Mouse (Mus musculus) kidney, embryonic 14.5 days (tissue): Measurements from ENCODE around the gene 4930426L09Rik. TPM values are rescaled to one million over a fixed set of nuclear protein-coding genes. Genes with fewer than 3 reads are reported as not detected.
"Not testable (repeated sequence)": the region's sequence is repeated elsewhere in the genome, so short reads cannot be mapped to it uniquely, and the experiment has no call there.

Experiments used
- ATAC-seq: fragments of 200-750 bp; cut with Nextera tagmentation; 2 replicates; pipeline ENCODE4 v1.8.0; 2017; ENCODE audit warnings: moderate number of reproducible peaks, mild to moderate bottlenecking, moderate TSS enrichment, moderate library complexity; ENCODE audit not compliant: low FRiP score, low TSS enrichment
- H3K27ac ChIP-seq: fragments of 300-500 bp; sonication (generic); 2 replicates; pipeline ENCODE4 v1.5.1; 2014; ENCODE audit warnings: low read depth, mild to moderate bottlenecking, low read length, moderate library complexity, mixed read lengths
- H3K27me3 ChIP-seq: fragments of 300-500 bp; sonication (generic); 2 replicates; pipeline ENCODE4 v1.6.1; 2014; ENCODE audit warnings: mild to moderate bottlenecking, low read length; ENCODE audit not compliant: control insufficient read depth, insufficient read depth
- H3K36me3 ChIP-seq: fragments of 300-500 bp; sonication (generic); 2 replicates; pipeline ENCODE4 v1.6.1; 2014; ENCODE audit warnings: low read length, mixed read lengths; ENCODE audit not compliant: control insufficient read depth, insufficient read depth
- H3K4me1 ChIP-seq: fragments of 300-500 bp; sonication (generic); 2 replicates; pipeline ENCODE4 v1.6.1; 2014; ENCODE audit warnings: low read length, mixed read lengths; ENCODE audit not compliant: control insufficient read depth, insufficient read depth
- H3K4me2 ChIP-seq: fragments of 300-500 bp; sonication (generic); replicated peaks from 2 replicates; pipeline ENCODE4 v1.6.1; 2014; ENCODE audit warnings: low read depth, mild to moderate bottlenecking, low read length
- H3K4me3 ChIP-seq: fragments of 300-500 bp; sonication (generic); 2 replicates; pipeline ENCODE4 v1.5.1; 2014; ENCODE audit warnings: mild to moderate bottlenecking, low read length
- H3K9ac ChIP-seq: fragments of 300-500 bp; sonication (generic); 2 replicates; pipeline ENCODE4 v1.6.1; 2014; ENCODE audit warnings: low read depth, mild to moderate bottlenecking, low read length, moderate library complexity
- H3K9me3 ChIP-seq: fragments of 300-500 bp; sonication (generic); 2 replicates; pipeline ENCODE4 v1.6.1; 2016; ENCODE audit warnings: low read length; ENCODE audit not compliant: control insufficient read depth
- WGBS: fragments of 180-500 bp; shearing (Covaris S2); extraction: QIAGEN DNeasy Blood & Tissue Kit; methylation state at CpG from one replicate; pipeline ENCODE4 v1.1.7; 2014; 5-methylcytosine and 5-hydroxymethylcytosine counted together
- polyA plus RNA-seq: library from polyadenylated mRNA; unstranded; fragments of >200 nt; fragmentation: Nextera tagmentation; extraction: Ambion mirVana; gene quantifications from 2 replicates; pipeline ENCODE4 v1.2.1, GENCODE M21; 2014

Gene 4930426L09Rik
- polyA plus RNA-seq, 1 experiment from 2014 or later, result 0.47 TPM

GRCm38 (mm10) chr2:18996451-18997211 is 1.5 kb upstream of the 4930426L09Rik start:
- H3K27me3 ChIP-seq, result no peaks in the 10 kb centered on the region
- H3K9ac ChIP-seq, result peak overlapping the region; percentile 69
- H3K27ac ChIP-seq, result no peak overlapping the region
- peak overlapping the region; percentile 90 for H3K4me2 ChIP-seq
- peaks cover 16% of the 10 kb centered on the region; the same call in 1 of the 2 replicates for H3K4me1 ChIP-seq
- ATAC-seq, result no peak
- H3K9me3 ChIP-seq, result no peaks in the 10 kb centered on the region
- peak overlapping the region; percentile 83 for H3K4me3 ChIP-seq
- H3K36me3 ChIP-seq, result no peaks in the 10 kb centered on the region
- under 1% methylated on average over 25 of the region's 25 CpGs for WGBS

DNA sequence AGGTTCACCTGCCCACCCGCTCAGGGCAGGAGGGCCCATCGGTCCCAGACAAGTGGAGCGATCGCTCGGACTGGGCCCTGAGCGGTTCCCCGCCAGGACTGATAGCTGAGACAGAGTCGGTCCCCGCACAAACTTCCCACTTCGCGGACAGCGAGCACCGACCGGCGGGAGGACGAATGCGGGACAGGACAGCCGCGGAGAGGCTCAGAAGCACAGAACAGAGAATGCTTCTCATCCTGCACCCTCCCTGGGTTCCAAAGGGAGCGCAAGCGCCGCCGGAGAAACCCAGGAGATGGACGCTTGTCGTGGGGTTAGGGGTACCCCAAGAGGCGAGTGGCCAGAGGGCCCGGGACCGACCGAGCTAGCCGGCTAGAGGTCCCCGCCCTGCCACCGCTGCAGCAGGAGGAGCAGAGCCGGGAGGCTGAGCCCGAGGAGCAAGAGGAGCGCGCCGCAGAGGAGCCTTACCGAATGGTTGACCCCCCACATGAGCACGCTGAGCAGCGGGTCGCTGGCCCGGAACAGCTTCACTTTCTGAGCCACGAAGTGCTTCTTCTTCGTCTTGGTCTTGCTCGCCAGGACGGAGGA is 664 bp upstream of the 4930426L09Rik start:
- H3K4me3 ChIP-seq, result peak overlapping the region; percentile 83
- H3K27ac ChIP-seq, result peak overlapping the region; percentile 88
- peak; percentile 77 for ATAC-seq
- under 1% methylated on average over 38 of the region's 46 CpGs for WGBS
- H3K9me3 ChIP-seq, result no peaks in the 10 kb centered on the region
- H3K9ac ChIP-seq, result peak overlapping the region; percentile 69
- H3K27me3 ChIP-seq, result no peaks in the 10 kb centered on the region
- peaks cover 16% of the 10 kb centered on the region; the same call in 1 of the 2 replicates for H3K4me1 ChIP-seq
- peak overlapping the region; percentile 90 for H3K4me2 ChIP-seq
- no peaks in the 10 kb centered on the region for H3K36me3 ChIP-seq

GRCm38 (mm10) chr2:18999395-18999794 is 1.3 kb downstream of the 4930426L09Rik start:
- Histone ChIP-seq H3K9me3 (no peaks in the 10 kb centered on the region), H3K4me2 (no peak overlapping the region), H3K36me3 (no peaks in the 10 kb centered on the region), H3K9ac (no peak overlapping the region), H3K27ac (no peak overlapping the region), H3K27me3 (no peaks in the 10 kb centered on the region), H3K4me3 (no peak overlapping the region), H3K4me1 (peaks cover 16% of the 10 kb centered on the region; the same call in 1 of the 2 replicates)
- 92% methylated on average over 2 of the region's 2 CpGs for WGBS
- ATAC-seq, result no peak

DNA sequence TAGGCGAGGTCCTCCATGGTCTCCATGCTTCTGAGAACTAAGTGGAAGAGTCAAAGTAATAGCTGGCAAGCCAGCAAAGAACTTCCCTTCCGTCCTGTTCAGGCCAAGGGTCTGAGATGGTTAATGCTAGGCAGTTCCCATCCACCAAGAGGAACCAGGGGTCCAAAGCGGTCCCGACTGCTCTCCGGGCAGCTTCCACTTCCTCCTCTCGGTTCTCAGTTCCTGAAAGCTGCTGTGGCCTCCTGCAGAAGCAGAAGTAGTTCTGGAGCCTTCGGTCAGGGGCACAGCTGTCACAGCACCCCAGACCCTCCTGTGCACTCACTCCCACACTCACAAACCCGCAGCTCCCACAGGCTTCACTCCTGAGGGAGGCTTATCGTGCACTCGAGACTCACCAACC is 6.7 kb downstream of the 4930426L09Rik start:
- H3K36me3 ChIP-seq, result no peaks in the 10 kb centered on the region
- no peaks in the 10 kb centered on the region for H3K9me3 ChIP-seq
- H3K4me1 ChIP-seq, result no peaks in the 10 kb centered on the region
- no peak overlapping the region for H3K27ac ChIP-seq
- H3K4me3 ChIP-seq, result no peak overlapping the region
- WGBS, result 56% methylated on average over 10 of the region's 10 CpGs
- no peaks in the 10 kb centered on the region for H3K27me3 ChIP-seq
- H3K9ac ChIP-seq, result no peak overlapping the region
- H3K4me2 ChIP-seq, result no peak overlapping the region
- ATAC-seq, result no peak

- Histone ChIP-seq H3K9me3 (no peaks in the 10 kb centered on the region), H3K4me2 (no peak overlapping the region), H3K4me1 (no peaks in the 10 kb centered on the region), H3K36me3 (no peaks in the 10 kb centered on the region), H3K9ac (no peak overlapping the region), H3K27me3 (no peaks in the 10 kb centered on the region), H3K27ac (no peak overlapping the region), H3K4me3 (no peak overlapping the region)
- WGBS, result 93% methylated on average over 7 of the region's 7 CpGs
- no peak for ATAC-seq
Observed at GRCm38 (mm10) chr2:19006124-19006523, 8.0 kb downstream of the 4930426L09Rik start.

- no peaks in the 10 kb centered on the region for H3K4me1 ChIP-seq
- H3K27ac ChIP-seq, result no peak overlapping the region
- ATAC-seq, result no peak
- H3K9ac ChIP-seq, result no peak overlapping the region
- H3K9me3 ChIP-seq, result no peaks in the 10 kb centered on the region
- H3K4me2 ChIP-seq, result no peak overlapping the region
- no peak overlapping the region for H3K4me3 ChIP-seq
- 56% methylated on average over 4 of the region's 4 CpGs for WGBS
- H3K36me3 ChIP-seq, result no peaks in the 10 kb centered on the region
- no peaks in the 10 kb centered on the region for H3K27me3 ChIP-seq
Observed at GRCm38 (mm10) chr2:19007580-19007979, 9.4 kb downstream of the 4930426L09Rik start.

- H3K4me1 ChIP-seq, ATAC-seq: not testable (repeated sequence)
- 67% methylated on average over 1 of the region's 1 CpGs for WGBS
Observed at GRCm38 (mm10) chr2:19010541-19010940, 12.4 kb downstream of the 4930426L09Rik start.

GRCm38 (mm10) chr2:19011443-19011842 is 13.3 kb downstream of the 4930426L09Rik start:
- no peaks in the 10 kb centered on the region for H3K36me3 ChIP-seq
- no peak overlapping the region for H3K9ac ChIP-seq
- WGBS, result 85% methylated on average over 6 of the region's 6 CpGs
- H3K27ac ChIP-seq, result no peak overlapping the region
- ATAC-seq, result no peak
- H3K4me2 ChIP-seq, result no peak overlapping the region
- no peaks in the 10 kb centered on the region for H3K4me1 ChIP-seq
- H3K9me3 ChIP-seq, result no peaks in the 10 kb centered on the region
- no peak overlapping the region for H3K4me3 ChIP-seq
- H3K27me3 ChIP-seq, result no peaks in the 10 kb centered on the region

More at GRCm38 (mm10) chr2:19010541-19010940, 12.4 kb downstream of the 4930426L09Rik start:
- H3K9me3 ChIP-seq, H3K27me3 ChIP-seq, H3K9ac ChIP-seq, H3K4me2 ChIP-seq, H3K27ac ChIP-seq, H3K36me3 ChIP-seq, H3K4me3 ChIP-seq: not testable (repeated sequence)

DNA sequence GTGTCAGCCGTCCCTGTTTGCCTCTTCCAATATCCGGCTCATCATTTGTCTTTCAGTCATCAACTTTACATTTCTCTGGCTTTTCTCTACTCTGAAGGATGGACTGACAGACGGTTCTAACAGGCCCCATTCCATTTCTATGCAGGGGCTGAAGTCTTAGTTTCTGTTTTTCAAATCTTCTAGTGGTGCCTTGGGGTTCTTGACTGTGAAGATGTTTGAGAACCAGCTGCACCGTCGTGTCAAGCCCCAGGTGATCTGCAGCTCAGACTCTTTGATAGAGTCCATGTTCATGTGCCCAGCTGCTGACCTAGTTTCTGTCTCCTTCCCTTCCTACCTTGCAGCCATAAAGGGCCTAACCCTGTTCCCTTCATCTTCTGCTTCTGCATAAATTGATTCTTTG is 18.2 kb downstream of the 4930426L09Rik start:
- 86% methylated on average over 5 of the region's 5 CpGs for WGBS
- H3K9ac ChIP-seq, result no peak overlapping the region
- no peak overlapping the region for H3K27ac ChIP-seq
- no peaks in the 10 kb centered on the region for H3K27me3 ChIP-seq
- H3K36me3 ChIP-seq, result no peaks in the 10 kb centered on the region
- no peaks in the 10 kb centered on the region for H3K9me3 ChIP-seq
- no peaks in the 10 kb centered on the region for H3K4me1 ChIP-seq
- H3K4me2 ChIP-seq, result no peak overlapping the region
- H3K4me3 ChIP-seq, result no peak overlapping the region
- ATAC-seq, result no peak
